Mouse (Mus musculus) T-helper 1 cell (primary cell): Measurements from ENCODE around the gene Vrk2.

Experiments
- in situ Hi-C: fragments of 300-600 bp; cut with MboI, MseI; formaldehyde crosslinking; loops from one replicate; pipeline ENCODE4 v1.15.1; 2025; ENCODE audit warnings: high pct_unique_total_duplicates

The Vrk2 gene

GRCm38 (mm10) chr11:26551551-26551950 lies 42.2 kb downstream of the Vrk2 start:
- in situ Hi-C loops, result no loop called here

GRCm38 (mm10) chr11:26537816-26538215 lies 56.0 kb downstream of the Vrk2 start:
- in situ Hi-C loops, result no loop called here

GRCm38 (mm10) chr11:26533828-26534119 lies 60.0 kb downstream of the Vrk2 start:
- in situ Hi-C loops, result no loop called here

DNA sequence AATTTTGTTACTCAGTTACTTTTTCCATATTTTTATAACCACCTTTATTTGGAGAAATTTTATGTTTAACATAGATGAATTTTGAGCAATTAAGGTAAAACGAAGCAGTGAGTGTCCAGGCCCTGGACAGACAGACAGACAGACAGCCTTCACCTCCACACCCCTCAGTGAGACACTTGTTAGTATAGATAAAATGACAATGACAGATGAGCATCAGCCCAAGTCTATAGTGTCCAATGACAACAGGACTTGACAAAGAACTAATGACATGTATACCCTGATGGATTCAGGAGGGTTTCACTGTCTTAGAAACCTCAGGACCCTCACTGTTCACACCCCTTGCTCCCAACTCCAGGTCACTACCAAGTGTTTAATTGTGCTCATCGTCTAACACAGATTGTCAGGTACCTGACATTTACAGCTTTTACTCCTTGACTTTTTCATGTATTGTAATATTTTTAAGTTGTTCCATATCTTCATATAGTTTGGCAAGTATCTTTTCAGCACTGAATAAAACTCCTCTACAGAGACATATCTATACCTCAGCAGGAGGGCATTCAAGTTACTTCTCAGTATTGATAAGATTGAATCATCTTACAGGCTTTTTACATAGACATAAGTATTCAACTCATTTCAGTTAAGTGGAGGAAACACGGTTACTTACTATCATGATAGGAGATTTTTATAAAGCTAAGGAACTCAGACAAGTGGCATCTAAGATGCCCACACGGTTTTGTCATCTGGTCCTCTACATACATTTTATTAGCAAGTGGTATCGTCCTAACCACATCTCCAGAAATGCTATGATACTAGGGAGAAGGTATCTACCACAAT lies 60.6 kb downstream of the Vrk2 start:
- in situ Hi-C loops, result no loop called here

GRCm38 (mm10) chr11:26526861-26527260 lies 66.9 kb downstream of the Vrk2 start:
- in situ Hi-C loops, result no loop called here

- in situ Hi-C loops, result loop anchor here (25.0 kb wide), 1 partner anchor 443 kb away; no protein-coding TSS in a partner anchor
Observed at GRCm38 (mm10) chr11:26518991-26519390, 74.8 kb downstream of the Vrk2 start.

GRCm38 (mm10) chr11:26516086-26516485 lies 77.7 kb downstream of the Vrk2 start:
- in situ Hi-C loops, result loop anchor here (25.0 kb wide), 1 partner anchor 446 kb away; no protein-coding TSS in a partner anchor

DNA sequence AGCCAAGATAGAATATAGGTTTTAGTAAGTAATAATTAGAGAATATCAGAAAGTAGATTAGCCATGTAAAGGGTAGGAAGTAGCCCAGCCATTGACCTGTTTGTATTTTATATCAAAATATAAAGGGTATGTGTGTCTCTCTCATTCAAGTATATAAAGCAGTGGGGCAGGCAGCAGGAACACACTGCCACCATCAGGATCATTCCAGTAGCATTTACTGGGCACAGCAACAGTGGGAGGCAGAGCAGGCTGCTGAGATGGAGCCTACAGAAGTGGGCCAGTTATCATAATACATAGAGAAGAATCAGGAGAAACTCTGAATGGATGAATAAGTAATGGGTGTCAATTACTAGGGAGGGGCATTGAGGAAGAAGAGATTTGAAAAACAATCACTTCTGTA lies 80.1 kb downstream of the Vrk2 start:
- in situ Hi-C loops, result loop anchor here (25.0 kb wide), 1 partner anchor 449 kb away; no protein-coding TSS in a partner anchor

DNA sequence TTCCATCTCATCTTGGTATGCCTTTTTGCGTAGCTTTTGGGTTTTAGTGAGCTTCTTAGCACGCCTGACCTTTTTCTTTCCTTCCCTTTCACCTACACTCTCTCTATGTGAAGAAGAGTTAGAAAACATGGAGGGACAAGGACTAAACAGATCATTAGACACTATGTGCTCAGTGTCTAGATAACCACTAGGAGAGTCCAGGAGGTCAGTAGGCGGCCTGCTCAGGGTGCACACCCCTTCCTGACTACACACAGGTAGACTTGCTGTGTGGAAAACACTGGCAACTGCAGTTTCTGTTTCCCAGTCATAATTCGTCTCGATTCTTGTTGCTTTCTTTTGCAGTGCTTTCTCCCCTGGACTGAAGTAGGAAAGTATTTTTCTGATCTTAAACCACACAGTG lies 97.8 kb downstream of the Vrk2 start:
- in situ Hi-C loops, result no loop called here

DNA sequence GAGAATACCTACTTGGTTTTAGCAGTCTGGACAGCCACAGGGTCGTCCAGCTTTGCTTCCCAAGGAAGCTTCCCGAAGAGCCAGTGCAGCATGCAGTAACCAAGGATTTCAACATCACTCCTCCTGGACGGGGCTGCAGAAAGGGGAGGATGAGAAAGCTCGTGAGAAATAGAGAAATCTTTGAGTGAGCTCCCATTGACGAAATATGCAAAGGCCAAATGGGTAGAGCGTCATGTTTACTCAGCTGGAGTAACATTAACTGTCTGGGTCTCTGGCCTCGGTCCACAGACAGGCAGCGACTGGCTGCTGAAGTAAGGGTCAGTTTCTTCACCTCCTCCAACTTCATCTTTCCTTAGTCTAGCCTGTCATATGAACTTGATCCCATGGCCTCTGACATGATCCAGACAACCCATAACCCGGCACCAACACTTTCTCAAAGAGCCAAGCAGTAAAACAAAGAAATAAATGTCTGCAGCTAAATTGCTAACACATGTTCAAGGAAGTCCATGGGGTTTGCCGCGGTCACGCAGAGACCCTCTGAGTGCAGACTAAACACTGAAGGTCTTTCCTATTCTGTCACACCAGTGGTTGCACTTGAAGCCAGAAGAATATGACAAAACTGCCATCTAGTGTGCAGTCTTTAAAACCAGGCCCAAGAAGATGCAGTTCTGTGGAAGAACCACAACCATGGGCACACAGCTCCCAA lies 103.9 kb downstream of the Vrk2 start:
- in situ Hi-C loops, result no loop called here

DNA sequence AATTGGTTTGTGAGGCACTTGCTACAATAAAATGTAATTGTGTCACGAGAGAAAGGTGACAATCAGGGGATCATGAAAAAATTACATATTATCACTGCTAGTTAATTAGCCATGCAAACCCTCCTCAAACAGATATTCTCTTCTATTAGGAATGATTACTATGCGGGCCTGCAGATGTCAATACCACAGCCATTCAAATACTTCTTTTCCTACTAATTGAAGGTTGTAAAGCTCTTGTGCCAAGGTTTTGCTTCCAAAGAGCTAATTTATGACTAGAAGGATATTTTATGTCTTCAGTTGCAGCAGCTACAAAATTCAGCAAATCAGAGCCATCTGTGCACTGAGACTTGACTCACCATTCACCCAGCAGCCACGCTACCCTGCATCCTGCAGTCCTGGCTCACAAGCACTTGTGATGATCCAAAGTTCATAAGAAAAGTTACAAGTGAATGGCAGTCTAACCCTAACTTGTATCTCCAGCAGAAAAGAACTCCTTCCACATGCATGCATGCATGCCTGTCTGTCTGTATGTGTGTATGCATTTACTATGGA lies 112.0 kb downstream of the Vrk2 start:
- in situ Hi-C loops, result no loop called here

DNA sequence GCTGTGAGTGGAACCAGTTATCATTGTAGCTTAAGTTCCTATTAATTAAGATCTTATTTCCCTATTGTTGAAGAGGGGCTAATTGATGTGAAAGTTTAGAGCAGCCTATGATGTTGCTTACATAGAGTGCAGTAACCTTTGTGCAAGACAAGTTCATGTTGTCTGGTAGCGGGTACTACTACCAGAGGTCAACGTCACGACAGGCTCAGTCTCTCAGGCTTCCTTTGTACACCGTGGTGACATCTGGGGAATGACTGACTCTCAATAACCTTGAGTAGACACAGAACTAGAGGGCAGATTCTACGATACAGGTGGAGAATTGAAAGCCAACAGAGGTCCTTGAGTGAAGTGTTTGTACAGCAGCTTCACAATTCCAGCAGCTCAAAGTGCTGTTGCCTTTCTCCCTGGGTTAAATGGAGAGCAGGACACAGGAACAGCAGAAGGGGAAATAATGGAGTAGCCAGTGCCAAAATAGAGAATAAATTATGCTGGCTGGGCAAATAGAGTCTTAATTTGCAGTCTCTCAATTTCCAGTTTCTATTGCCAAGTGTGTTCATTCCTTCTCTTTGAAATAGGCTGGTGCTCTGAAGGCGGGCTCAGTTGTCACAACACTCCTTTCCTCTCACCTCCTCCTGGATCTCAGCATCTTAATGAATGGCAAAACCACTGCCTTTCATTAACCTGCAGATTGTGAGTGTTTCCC lies 116.6 kb downstream of the Vrk2 start:
- in situ Hi-C loops, result no loop called here

DNA sequence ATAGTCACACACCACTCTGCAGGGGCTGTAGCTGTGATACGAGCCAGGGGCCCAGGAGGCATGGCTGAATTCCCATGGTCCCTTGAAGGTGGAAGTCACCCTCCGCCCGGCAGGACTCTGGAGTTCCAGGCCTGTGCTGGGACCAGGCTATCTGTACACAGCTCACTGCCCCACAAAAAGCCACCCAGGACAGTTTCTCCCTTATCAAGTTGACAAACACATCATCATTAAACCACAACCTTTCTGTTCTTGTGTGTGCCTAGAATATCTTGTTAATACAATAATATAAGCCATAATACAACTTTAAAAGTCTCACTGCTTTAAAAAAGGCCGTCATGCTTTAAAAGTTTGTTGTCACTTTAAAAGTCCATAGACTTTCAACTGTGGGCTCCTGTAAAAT lies 139.7 kb downstream of the Vrk2 start:
- in situ Hi-C loops, result no loop called here

GRCm38 (mm10) chr11:26452693-26453092 lies 141.1 kb downstream of the Vrk2 start:
- in situ Hi-C loops, result no loop called here

DNA sequence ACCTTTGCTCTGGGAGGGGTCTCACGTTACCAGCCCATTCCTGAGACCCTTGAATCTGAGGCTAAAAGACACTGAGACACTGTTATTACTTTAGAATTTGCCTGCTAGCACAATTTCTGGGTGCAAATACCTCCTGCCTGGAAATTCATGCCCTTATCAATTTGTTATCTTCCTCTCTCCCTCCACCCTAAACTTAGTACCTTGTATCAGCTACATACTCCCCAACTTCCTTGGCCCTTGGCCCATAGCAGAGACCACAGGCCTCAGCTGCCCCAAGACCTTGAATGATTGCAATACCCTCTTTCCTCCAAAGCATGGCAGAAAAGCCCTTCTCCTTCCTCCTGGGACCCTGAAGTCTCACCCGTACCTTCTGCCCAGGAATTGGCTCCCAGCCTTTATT lies 142.6 kb downstream of the Vrk2 start:
- in situ Hi-C loops, result no loop called here

DNA sequence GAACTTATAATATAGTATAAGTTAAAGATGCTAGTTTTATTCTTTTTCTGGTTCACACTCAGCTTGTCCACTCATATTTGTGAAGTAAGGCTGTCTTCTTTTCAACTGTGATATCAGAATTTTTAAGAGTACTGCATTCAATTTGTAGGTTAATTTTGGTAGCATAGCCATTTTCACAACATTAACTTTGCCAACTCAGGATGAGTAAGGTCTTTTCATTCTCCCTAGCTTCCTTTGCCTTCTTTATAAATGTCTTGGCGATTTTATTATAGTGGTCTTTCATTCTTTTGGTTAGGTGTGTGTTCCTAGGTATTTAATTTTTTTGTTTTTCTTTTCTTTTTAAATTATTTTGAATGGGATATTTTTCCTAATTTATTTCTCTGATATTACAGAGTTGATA lies 143.2 kb downstream of the Vrk2 start:
- in situ Hi-C loops, result no loop called here

GRCm38 (mm10) chr11:26449789-26450188 lies 144.0 kb downstream of the Vrk2 start:
- in situ Hi-C loops, result no loop called here

- in situ Hi-C loops, result no loop called here
Observed at GRCm38 (mm10) chr11:26444374-26444773, 149.4 kb downstream of the Vrk2 start.

GRCm38 (mm10) chr11:26441121-26441520 lies 152.7 kb downstream of the Vrk2 start:
- in situ Hi-C loops, result no loop called here

GRCm38 (mm10) chr11:26437818-26438217 lies 156.0 kb downstream of the Vrk2 start:
- in situ Hi-C loops, result no loop called here

GRCm38 (mm10) chr11:26434229-26434628 lies 159.6 kb downstream of the Vrk2 start:
- in situ Hi-C loops, result no loop called here

DNA sequence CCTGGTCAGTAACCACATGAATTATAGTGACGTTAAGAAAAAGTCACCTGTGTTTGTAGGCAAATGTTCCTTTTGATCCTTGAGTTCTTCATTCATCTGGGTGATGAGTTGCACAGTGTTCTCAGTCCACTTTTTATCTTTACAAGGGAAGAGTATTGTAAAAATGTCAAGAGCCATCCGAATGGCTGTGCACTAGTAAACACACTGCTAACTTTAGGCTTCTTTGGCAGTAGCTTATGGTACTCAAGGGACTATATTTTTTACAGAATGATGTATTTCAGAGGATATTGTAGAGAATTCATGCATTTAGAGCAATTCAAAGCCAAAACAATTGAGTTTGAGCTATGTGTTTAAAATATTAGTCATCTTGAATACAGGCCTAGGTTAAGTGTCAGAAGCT lies 172.3 kb downstream of the Vrk2 start:
- in situ Hi-C loops, result no loop called here
